Mouse (Mus musculus): Measurements from ENCODE around the gene Phka2. TPM values are rescaled to one million over a fixed set of nuclear protein-coding genes. Genes with fewer than 3 reads are reported as not detected.

The Phka2 gene
- polyA plus RNA-seq, 1 experiment from 2014 or later, result 11.9 TPM

DNA sequence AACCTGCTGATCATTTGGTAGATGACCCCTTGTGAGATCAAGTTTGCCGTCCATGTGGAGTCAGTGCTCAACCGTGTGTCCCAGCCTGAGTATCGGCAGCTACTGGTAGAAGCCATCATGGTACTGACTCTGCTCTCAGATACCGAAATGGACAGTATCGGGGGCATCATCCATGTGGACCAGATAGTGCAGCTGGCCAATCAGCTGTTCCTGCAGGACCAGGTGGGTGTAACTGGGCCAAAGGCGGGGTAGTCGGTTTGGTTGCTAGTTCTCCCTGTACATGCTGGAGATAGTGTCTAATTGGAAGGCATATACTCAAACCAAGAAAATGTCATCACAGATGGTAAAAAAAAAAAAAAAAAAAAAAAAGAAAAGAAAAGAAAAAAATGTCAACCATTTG is 88.2 kb downstream of the Phka2 start:
- Histone ChIP-seq H3K9me3 (ENCODE audit: control insufficient read depth, low read length) (no peaks in the 10 kb centered on the region), H3K4me2 (ENCODE audit: low read depth, low read length) (no peak overlapping the region), H3K36me3 (ENCODE audit: control insufficient read depth, insufficient read depth, low read length) (no peaks in the 10 kb centered on the region), H3K9ac (ENCODE audit: low read depth, low read length) (no peak overlapping the region), H3K4me1 (ENCODE audit: control insufficient read depth, insufficient read depth, low read length) (no peaks in the 10 kb centered on the region), H3K27ac (ENCODE audit: low read length) (no peak overlapping the region), H3K27me3 (replicated peaks; ENCODE audit: control insufficient read depth, insufficient read depth, low read length) (0 out of 2 replicates have a peak, but pooled peaks cover 4% of the 10 kb centered on the region), H3K4me3 (ENCODE audit: low read length) (no peak overlapping the region)
- ATAC-seq, result no peak
- 97% methylated on average over 7 of the region's 7 CpGs for WGBS

DNA sequence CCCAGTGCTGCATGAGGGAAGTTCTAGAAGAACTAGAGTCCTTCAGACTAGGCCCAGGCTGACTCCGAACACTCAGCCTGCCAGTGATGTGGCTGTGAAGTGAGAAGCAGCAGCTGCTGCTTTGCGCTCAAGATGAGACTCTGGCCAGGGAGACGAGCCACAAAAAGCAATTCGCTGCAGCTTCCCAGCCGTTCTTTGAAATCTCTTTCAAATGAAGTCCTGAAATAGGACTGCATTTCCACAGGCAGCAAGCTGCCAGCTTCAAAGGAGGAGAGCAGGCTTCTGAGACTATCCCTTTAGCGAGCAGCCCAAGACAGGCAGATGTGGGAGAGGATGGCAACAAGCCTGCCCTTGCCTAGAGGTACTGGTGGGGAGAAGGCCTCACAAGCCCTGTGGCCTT is 91.0 kb downstream of the Phka2 start:
- Histone ChIP-seq H3K27ac (ENCODE audit: low read length) (no peak overlapping the region), H3K27me3 (replicated peaks; ENCODE audit: control insufficient read depth, insufficient read depth, low read length) (peaks cover 3% of the 10 kb centered on the region; the same call in 1 of the 2 replicates), H3K36me3 (ENCODE audit: control insufficient read depth, insufficient read depth, low read length) (no peaks in the 10 kb centered on the region), H3K4me3 (ENCODE audit: low read length) (no peak overlapping the region), H3K4me2 (ENCODE audit: low read depth, low read length) (no peak overlapping the region), H3K9me3 (ENCODE audit: control insufficient read depth, low read length) (no peaks in the 10 kb centered on the region), H3K4me1 (ENCODE audit: control insufficient read depth, insufficient read depth, low read length) (no peaks in the 10 kb centered on the region), H3K9ac (ENCODE audit: low read depth, low read length) (no peak overlapping the region)
- no peak for ATAC-seq
- 91% methylated on average over 6 of the region's 6 CpGs for WGBS

DNA sequence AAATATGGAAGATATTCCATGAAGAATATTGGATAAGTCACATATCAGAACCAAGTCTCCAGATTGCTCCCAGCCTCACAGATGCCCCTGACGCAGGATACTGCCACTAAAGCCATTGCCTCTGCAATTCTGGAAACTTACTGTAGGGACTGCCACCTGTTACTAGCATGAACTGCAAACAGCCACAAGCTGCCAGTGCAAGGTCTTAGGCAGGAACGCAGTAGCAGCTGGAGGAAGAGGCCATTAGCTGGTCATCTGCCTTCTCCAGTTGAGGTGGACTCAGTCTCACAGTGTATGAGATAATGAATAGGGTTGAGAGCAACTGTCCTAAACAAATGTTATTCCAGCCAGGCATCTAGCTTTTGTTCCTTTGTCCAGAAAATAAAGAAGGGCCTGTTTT is 96.1 kb downstream of the Phka2 start:
- H3K9me3 ChIP-seq (ENCODE audit: control insufficient read depth, low read length), result no peaks in the 10 kb centered on the region
- H3K36me3 ChIP-seq (ENCODE audit: control insufficient read depth, insufficient read depth, low read length), result no peaks in the 10 kb centered on the region
- no peak overlapping the region for H3K27ac ChIP-seq (ENCODE audit: low read length)
- H3K4me2 ChIP-seq (ENCODE audit: low read depth, low read length), result no peak overlapping the region
- no peak overlapping the region for H3K9ac ChIP-seq (ENCODE audit: low read depth, low read length)
- H3K27me3 ChIP-seq (replicated peaks; ENCODE audit: control insufficient read depth, insufficient read depth, low read length), result no peaks in the 10 kb centered on the region; the same call in 1 of the 2 replicates
- H3K4me1 ChIP-seq (ENCODE audit: control insufficient read depth, insufficient read depth, low read length), result no peaks in the 10 kb centered on the region
- ATAC-seq, result no peak
- 81% methylated on average over 2 of the region's 2 CpGs for WGBS
- H3K4me3 ChIP-seq (ENCODE audit: low read length), result no peak overlapping the region

DNA sequence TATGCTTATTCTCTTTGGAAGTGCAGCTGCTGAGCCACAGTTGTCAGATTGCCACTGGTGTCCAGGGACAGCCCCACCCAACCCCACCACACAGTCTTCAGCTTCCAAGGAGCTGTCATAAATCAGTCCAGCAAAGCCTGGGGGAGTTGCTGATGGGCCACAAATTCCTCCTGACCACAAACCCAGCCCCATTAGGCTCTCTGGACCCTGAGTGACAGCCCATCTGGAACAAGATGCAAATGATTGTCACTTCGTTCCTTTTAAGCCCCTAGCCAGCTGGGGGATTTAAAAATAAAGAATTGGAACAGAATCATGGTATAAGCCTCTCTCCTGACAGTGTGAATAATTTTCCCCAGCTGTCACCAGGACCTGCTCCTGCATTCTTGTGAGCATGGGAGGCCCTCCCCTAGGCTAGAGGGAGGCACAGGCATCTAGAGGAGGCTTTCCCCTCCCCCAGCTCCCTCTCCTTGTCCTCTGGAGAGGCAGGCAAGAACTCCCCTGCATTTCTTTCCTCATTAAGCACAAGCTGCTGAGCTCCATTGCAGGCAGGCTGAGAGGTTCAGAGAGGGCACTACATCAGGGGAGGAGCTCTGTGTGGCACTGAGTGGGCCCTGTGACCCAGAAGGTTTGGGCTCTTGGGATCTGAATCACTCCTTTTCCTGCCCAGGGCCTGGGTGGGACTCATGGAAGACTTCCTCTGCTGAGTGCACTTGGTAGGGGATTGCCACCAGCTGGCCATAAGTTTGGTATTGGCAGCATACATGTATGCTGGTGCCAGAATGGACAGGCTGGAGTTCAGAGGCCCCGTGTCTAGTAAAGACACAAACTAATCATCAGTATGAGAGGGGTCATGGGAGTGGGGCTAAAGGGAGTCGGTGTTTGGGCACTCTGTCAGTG is 96.8 kb downstream of the Phka2 start:
- Histone ChIP-seq H3K9ac (ENCODE audit: low read depth, low read length) (no peak overlapping the region), H3K27ac (ENCODE audit: low read length) (no peak overlapping the region), H3K27me3 (replicated peaks; ENCODE audit: control insufficient read depth, insufficient read depth, low read length) (no peaks in the 10 kb centered on the region; the same call in 1 of the 2 replicates), H3K4me1 (ENCODE audit: control insufficient read depth, insufficient read depth, low read length) (no peaks in the 10 kb centered on the region), H3K4me3 (ENCODE audit: low read length) (no peak overlapping the region), H3K4me2 (ENCODE audit: low read depth, low read length) (no peak overlapping the region), H3K36me3 (ENCODE audit: control insufficient read depth, insufficient read depth, low read length) (no peaks in the 10 kb centered on the region), H3K9me3 (ENCODE audit: control insufficient read depth, low read length) (no peaks in the 10 kb centered on the region)
- 60% methylated on average over 3 of the region's 3 CpGs for WGBS
- peak; percentile 75 for ATAC-seq

DNA sequence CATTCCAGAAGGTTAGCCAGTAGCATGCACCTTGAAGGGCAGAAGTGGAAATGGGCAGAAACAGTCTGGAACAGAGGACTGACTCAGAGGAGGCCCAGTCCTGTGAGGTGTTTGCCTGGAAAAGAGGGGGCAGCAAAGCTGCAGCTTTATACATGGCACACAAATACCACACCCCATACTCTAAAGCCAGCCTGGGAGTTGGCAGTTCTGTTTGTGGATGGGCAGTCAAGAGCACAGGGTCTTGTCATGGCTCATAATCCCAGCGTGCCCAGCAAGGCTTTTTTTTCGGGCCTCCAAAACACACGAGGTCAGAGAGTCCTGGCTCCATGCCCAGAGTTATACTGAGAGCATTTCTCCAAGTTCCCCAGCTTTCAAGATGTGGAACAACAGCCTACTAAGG is 99.1 kb downstream of the Phka2 start:
- Histone ChIP-seq H3K36me3 (ENCODE audit: control insufficient read depth, insufficient read depth, low read length) (no peaks in the 10 kb centered on the region), H3K9me3 (ENCODE audit: control insufficient read depth, low read length) (no peaks in the 10 kb centered on the region), H3K27ac (ENCODE audit: low read length) (no peak overlapping the region), H3K4me1 (ENCODE audit: control insufficient read depth, insufficient read depth, low read length) (no peaks in the 10 kb centered on the region), H3K4me2 (ENCODE audit: low read depth, low read length) (no peak overlapping the region), H3K27me3 (replicated peaks; ENCODE audit: control insufficient read depth, insufficient read depth, low read length) (peaks cover 2% of the 10 kb centered on the region; the same call in 1 of the 2 replicates), H3K4me3 (ENCODE audit: low read length) (no peak overlapping the region), H3K9ac (ENCODE audit: low read depth, low read length) (no peak overlapping the region)
- WGBS, result 46% methylated on average over 3 of the region's 3 CpGs
- ATAC-seq, result no peak

DNA sequence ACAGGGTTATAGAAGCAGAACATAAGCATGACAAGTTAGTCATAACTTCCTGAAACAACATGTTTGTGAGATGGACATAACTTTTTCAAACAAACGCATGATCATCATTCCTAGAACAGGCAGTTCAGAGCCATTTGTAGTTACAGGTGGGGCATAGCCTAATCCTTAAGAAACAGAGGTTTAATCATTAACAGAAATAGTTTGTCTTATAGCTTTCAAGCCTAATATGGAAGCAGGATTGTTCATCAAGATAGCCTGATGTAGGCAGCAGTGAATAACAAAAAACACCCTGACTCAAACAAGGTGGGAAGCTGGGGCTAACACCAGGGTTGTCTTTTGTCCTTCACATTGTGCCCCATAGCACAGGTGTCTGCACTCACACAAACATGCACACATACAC is 100.8 kb downstream of the Phka2 start:
- 75% methylated on average over 1 of the region's 1 CpGs for WGBS
- Histone ChIP-seq H3K4me2 (ENCODE audit: low read depth, low read length) (no peak overlapping the region), H3K27me3 (replicated peaks; ENCODE audit: control insufficient read depth, insufficient read depth, low read length) (peaks cover 2% of the 10 kb centered on the region; the same call in 1 of the 2 replicates), H3K27ac (ENCODE audit: low read length) (no peak overlapping the region), H3K4me3 (ENCODE audit: low read length) (no peak overlapping the region), H3K36me3 (ENCODE audit: control insufficient read depth, insufficient read depth, low read length) (no peaks in the 10 kb centered on the region), H3K4me1 (ENCODE audit: control insufficient read depth, insufficient read depth, low read length) (no peaks in the 10 kb centered on the region), H3K9ac (ENCODE audit: low read depth, low read length) (no peak overlapping the region), H3K9me3 (ENCODE audit: control insufficient read depth, low read length) (no peaks in the 10 kb centered on the region)
- peak; percentile 62 for ATAC-seq

DNA sequence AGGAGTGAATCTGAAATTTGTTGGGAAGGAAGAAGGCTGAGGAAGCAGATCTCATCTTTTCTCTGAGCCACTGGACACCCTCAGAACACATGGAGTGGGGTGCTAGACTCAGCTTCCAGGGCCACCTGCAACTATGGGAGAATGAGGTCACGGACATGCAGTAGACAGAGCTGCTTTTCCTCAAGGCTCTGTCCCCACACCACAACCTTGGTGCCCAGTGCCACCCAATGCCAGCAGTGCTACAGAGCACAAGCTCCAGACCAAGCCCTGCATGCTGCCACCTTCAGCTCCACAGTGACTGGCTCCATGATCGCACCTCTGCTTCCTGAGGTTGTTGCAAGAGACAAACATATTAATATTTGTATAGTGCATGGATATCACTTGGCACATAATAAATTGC is 101.3 kb downstream of the Phka2 start:
- no peak overlapping the region for H3K4me3 ChIP-seq (ENCODE audit: low read length)
- H3K27me3 ChIP-seq (replicated peaks; ENCODE audit: control insufficient read depth, insufficient read depth, low read length), result 0 out of 2 replicates have a peak, but pooled peaks cover 2% of the 10 kb centered on the region
- WGBS, result 73% methylated on average over 2 of the region's 2 CpGs
- H3K27ac ChIP-seq (ENCODE audit: low read length), result no peak overlapping the region
- H3K4me2 ChIP-seq (ENCODE audit: low read depth, low read length), result no peak overlapping the region
- H3K4me1 ChIP-seq (ENCODE audit: control insufficient read depth, insufficient read depth, low read length), result no peaks in the 10 kb centered on the region
- H3K9ac ChIP-seq (ENCODE audit: low read depth, low read length), result no peak overlapping the region
- ATAC-seq, result no peak
- no peaks in the 10 kb centered on the region for H3K9me3 ChIP-seq (ENCODE audit: control insufficient read depth, low read length)
- H3K36me3 ChIP-seq (ENCODE audit: control insufficient read depth, insufficient read depth, low read length), result no peaks in the 10 kb centered on the region

DNA sequence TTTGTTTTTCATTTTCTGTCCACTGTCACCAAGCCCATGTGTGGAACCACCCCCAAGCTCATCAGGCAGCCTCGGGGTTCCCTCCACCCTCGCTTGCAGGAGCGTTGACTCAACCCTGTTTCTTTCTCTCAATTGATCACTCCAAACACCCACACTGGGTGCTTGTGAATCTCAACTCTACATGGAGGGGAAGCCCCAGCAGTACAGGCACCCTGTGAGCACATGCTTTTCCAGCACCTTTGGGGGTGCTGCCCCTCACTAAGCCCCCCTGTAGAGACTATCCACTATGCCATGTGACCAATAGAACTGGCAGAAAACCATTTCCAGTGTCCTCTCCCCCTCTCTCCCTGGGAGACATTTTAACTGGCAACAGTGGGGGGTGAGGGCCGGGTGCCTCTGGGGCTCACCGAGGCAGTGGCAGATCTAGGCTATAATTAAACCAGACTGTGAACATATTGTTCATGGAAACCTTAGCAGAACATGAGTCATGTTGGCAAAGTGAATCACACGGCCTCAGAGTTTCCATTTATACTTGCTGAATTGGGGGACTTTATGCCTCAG is 102.1 kb downstream of the Phka2 start:
- H3K4me2 ChIP-seq (ENCODE audit: low read depth, low read length), result no peak overlapping the region
- no peak overlapping the region for H3K4me3 ChIP-seq (ENCODE audit: low read length)
- H3K36me3 ChIP-seq (ENCODE audit: control insufficient read depth, insufficient read depth, low read length), result no peaks in the 10 kb centered on the region
- no peak overlapping the region for H3K9ac ChIP-seq (ENCODE audit: low read depth, low read length)
- ATAC-seq, result no peak
- H3K4me1 ChIP-seq (ENCODE audit: control insufficient read depth, insufficient read depth, low read length), result no peaks in the 10 kb centered on the region
- H3K9me3 ChIP-seq (ENCODE audit: control insufficient read depth, low read length), result no peaks in the 10 kb centered on the region
- WGBS, result 64% methylated on average over 6 of the region's 6 CpGs
- 0 out of 2 replicates have a peak, but pooled peaks cover 2% of the 10 kb centered on the region for H3K27me3 ChIP-seq (replicated peaks; ENCODE audit: control insufficient read depth, insufficient read depth, low read length)
- H3K27ac ChIP-seq (ENCODE audit: low read length), result no peak overlapping the region

DNA sequence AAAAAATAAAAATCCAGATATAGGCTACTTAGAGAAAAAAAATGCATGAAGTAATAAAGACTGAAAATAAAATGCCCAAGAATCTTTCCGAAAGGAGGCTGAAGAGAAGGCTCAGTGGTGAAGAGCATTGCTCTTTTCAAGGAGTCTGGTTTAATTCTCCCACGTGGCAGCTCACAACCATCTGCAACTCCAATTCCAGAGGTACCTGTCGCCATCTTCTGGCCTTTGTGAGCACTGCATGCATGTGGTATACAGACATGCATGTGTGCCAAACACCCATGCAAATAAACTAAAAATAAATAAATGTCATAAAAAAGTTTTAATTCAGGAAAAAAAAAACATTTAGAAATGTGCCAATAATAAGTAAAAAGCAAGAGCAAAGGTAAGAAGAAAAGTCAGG is 107.9 kb downstream of the Phka2 start:
- 40% methylated on average over 3 of the region's 3 CpGs for WGBS
- Histone ChIP-seq H3K27me3 (replicated peaks; ENCODE audit: control insufficient read depth, insufficient read depth, low read length) (0 out of 2 replicates have a peak, but pooled peaks cover 3% of the 10 kb centered on the region), H3K4me2 (ENCODE audit: low read depth, low read length) (no peak overlapping the region), H3K36me3 (ENCODE audit: control insufficient read depth, insufficient read depth, low read length) (no peaks in the 10 kb centered on the region), H3K4me1 (ENCODE audit: control insufficient read depth, insufficient read depth, low read length) (no peaks in the 10 kb centered on the region), H3K27ac (ENCODE audit: low read length) (no peak overlapping the region), H3K9ac (ENCODE audit: low read depth, low read length) (no peak overlapping the region), H3K9me3 (ENCODE audit: control insufficient read depth, low read length) (no peaks in the 10 kb centered on the region), H3K4me3 (ENCODE audit: low read length) (no peak overlapping the region)
- ATAC-seq, result no peak
